Mouse (Mus musculus) induced T-regulatory cell, adult 2 months (primary cell): ENCODE data around the gene Rnf182.

Experiments used
- DNase-seq: peaks from one replicate; pipeline ENCODE4 v3.0.0-alpha.2; 2012; ENCODE audit warnings: low read depth

Rnf182 gene

GRCm38 (mm10) chr13:43698506-43698905 is 83.0 kb downstream of the Rnf182 start:
- DNase-seq, result no peak

- no peak for DNase-seq
Measured at GRCm38 (mm10) chr13:43703471-43703870, 88.0 kb downstream of the Rnf182 start.

- DNase-seq, result no peak
Measured at GRCm38 (mm10) chr13:43704533-43705116, 89.1 kb downstream of the Rnf182 start.

GRCm38 (mm10) chr13:43706387-43706786 is 90.9 kb downstream of the Rnf182 start:
- no peak for DNase-seq

GRCm38 (mm10) chr13:43709529-43709928 is 94.0 kb downstream of the Rnf182 start:
- DNase-seq, result no peak

GRCm38 (mm10) chr13:43711708-43712314 is 96.3 kb downstream of the Rnf182 start:
- DNase-seq, result no peak

- DNase-seq, result no peak
Measured at GRCm38 (mm10) chr13:43714741-43715140, 99.2 kb downstream of the Rnf182 start.

- no peak for DNase-seq
Measured at GRCm38 (mm10) chr13:43715466-43715865, 100.0 kb downstream of the Rnf182 start.

- no peak for DNase-seq
Measured at GRCm38 (mm10) chr13:43716514-43717036, 101.1 kb downstream of the Rnf182 start.

- no peak for DNase-seq
Measured at GRCm38 (mm10) chr13:43718173-43718572, 102.7 kb downstream of the Rnf182 start.

- DNase-seq, result no peak
Measured at GRCm38 (mm10) chr13:43720496-43720895, 105.0 kb downstream of the Rnf182 start.
